Mouse (Mus musculus): ENCODE data around the gene Cdc42. TPM values are rescaled to one million over a fixed set of nuclear protein-coding genes. Genes with fewer than 3 reads are reported as not detected.

Gene Cdc42
- polyA plus RNA-seq, 1 experiment, result 133 TPM

DNA sequence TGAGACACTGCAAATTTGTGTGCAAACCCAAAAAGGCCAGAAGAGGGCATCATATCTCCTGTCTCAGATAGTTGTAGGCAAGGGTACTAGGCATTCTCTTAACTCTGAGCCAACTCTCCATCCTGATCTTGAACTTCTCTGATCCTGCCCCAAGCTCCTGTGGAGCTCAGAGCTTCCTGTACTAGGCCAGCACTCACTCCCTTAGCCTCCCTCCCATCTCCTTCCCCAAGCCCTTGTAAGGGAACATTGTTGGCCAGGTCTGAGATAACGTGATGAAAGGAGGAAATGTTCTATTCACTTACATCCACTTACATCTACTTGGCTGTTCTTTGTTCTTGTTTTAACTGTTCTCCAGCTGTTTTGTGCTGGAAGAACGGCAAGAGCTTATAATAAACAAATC is 19.3 kb upstream of the Cdc42 start:
- no peak overlapping the region for H3K27ac ChIP-seq (ENCODE audit: control insufficient read depth, insufficient read depth, low read depth, low read length, poor library complexity)

DNA sequence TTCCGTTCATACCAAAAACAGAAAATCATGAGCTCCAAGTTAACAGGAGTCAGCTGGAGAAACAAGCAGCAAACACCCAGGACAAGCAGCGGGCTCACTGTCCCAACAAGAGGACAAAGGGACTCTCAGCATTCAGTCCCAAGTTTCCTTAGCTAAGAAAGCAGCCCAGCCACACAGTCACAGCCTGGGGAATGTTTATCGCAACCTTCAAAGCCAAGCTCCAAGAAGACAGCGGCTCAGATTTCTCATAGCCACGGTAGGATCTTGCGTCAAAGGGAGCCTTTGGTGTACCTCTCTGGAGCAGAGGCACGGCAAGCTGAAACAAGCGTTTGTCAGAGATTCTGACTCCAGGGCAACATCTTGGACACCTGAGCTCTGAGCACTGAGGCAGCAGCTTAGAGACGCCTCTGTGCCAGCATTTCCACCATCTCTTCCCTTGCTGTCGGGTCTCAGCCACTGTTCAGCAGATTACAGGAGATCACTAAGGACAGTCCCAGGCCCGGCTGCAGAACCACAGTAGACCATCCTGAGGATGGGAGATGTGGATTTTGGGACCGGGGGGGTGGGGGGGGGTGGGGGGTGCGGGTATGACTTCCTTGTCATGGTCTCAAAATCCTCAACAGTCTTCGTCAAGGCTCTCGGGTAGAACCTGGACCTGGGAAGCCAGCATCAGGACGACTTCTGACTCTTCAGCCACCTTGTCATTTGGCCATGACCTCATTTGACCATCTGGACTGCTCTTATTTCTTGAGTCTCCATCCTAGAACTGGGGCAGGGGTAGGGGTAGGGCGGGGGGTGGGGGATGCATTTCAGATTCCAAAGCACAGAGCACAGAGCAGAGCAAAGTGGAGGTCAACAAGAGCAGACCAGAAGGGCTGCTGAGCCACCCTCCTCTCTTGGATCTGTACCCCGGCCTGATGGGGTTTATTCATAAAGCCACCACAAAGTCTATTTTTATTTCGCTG is 18.1 kb upstream of the Cdc42 start:
- Histone ChIP-seq H3K4me1 (ENCODE audit: control insufficient read depth, insufficient read depth, low read length) (peaks cover 5% of the 10 kb centered on the region; the same call in 1 of the 2 replicates), H3K4me3 (replicated peaks; ENCODE audit: control insufficient read depth, low read depth, low read length) (no peak overlapping the region), H3K27ac (ENCODE audit: control insufficient read depth, insufficient read depth, low read depth, low read length, poor library complexity) (no peak overlapping the region)
- TF ChIP-seq CTCF (IDR thresholded peaks at IDR 0.05; ENCODE audit: control insufficient read depth, insufficient read depth, low read length) (no peak), POLR2A (IDR thresholded peaks at IDR 0.05; ENCODE audit: borderline replicate concordance, control insufficient read depth, low read depth, low read length) (no peak)
- 51% methylated on average over 19 of the region's 19 CpGs for WGBS

More for the DNA sequence above, 19.3 kb upstream of the Cdc42 start:
- TF ChIP-seq CTCF (IDR thresholded peaks at IDR 0.05; ENCODE audit: control insufficient read depth, insufficient read depth, low read length), result no peak
- TF ChIP-seq POLR2A (IDR thresholded peaks at IDR 0.05; ENCODE audit: borderline replicate concordance, control insufficient read depth, low read depth, low read length), result no peak
- H3K4me3 ChIP-seq (replicated peaks; ENCODE audit: control insufficient read depth, low read depth, low read length), result no peak overlapping the region
- H3K4me1 ChIP-seq (ENCODE audit: control insufficient read depth, insufficient read depth, low read length), result peaks cover 5% of the 10 kb centered on the region; the same call in 1 of the 2 replicates
- WGBS, result 40% methylated on average over 2 of the region's 2 CpGs

DNA sequence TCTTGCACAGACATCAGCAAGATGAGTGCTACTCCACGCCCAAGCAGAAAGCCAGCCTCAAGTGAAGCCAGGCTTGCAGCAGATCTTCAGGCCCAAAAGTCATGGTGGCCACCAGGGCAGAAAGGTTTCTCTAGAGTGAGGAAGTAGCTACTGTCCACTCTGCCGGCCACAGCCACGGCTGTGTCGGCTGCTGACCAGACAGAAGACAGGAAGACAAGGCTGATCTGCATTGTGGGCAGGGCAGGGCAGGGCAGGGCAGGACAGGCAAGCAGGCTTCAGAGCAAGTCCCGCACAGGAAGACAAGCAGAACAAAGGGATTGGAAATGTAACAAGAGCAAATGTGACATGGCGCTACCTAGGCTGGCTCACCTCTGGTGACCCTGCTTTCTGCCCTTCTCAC is 16.2 kb upstream of the Cdc42 start:
- TF ChIP-seq POLR2A (IDR thresholded peaks at IDR 0.05; ENCODE audit: borderline replicate concordance, control insufficient read depth, low read depth, low read length), result no peak
- TF ChIP-seq CTCF (IDR thresholded peaks at IDR 0.05; ENCODE audit: control insufficient read depth, insufficient read depth, low read length), result 0 out of 2 replicates have a peak, but pooled peaks have one; percentile 5
- Histone ChIP-seq H3K27ac (ENCODE audit: control insufficient read depth, insufficient read depth, low read depth, low read length, poor library complexity) (peak overlapping the region; percentile 79), H3K4me3 (replicated peaks; ENCODE audit: control insufficient read depth, low read depth, low read length) (no peak overlapping the region), H3K4me1 (ENCODE audit: control insufficient read depth, insufficient read depth, low read length) (peaks cover 8% of the 10 kb centered on the region)
- 41% methylated on average over 6 of the region's 6 CpGs for WGBS

DNA sequence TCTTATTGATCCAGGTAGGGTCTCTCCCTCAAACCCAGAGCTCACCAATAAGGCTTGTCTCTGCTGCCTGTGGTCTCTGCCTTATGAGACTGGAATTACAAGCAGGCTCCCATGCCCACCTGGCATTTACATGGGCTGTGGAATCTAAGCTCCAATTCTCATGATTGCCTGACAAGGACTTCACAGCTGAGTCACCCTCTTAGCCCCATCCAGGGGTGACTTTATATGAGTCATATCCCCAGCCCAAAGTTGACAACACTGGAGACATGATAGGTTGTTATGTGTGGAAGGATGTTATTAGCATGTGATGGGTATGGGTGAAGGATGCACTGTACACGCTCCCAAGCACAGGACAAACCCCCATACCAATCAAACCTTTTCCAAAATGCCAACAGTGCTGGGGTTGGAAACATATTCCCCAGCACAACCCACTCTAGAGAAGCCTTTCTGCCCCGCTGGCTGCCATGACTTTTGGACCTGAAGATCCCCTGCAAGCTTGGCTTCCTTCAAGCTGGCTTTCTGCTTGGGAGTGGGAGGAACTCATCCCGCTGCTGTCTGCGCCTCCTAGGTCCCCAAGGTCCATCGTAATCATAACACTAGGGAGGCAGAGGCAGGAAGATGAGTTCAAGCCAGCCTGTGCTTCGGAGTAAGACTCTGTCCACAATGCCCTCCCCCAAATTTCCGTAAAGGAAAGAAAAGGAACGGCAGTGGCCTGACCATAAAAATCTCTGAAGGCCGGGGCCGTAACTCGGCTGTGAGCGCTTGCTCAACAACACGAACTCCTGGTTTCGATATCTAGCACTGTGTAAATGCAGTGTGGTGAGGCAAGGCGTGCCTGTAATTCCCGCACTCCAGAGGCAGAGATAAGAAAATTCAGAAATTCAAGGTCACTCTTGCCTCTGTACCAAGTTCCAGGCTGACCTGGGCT is 14.3 kb upstream of the Cdc42 start:
- Histone ChIP-seq H3K4me1 (ENCODE audit: control insufficient read depth, insufficient read depth, low read length) (peaks cover 12% of the 10 kb centered on the region), H3K4me3 (replicated peaks; ENCODE audit: control insufficient read depth, low read depth, low read length) (peak overlapping the region; percentile 3), H3K27ac (ENCODE audit: control insufficient read depth, insufficient read depth, low read depth, low read length, poor library complexity) (peak overlapping the region; percentile 38; the same call in 1 of the 2 replicates)
- 60% methylated on average over 16 of the region's 16 CpGs for WGBS
- TF ChIP-seq POLR2A (IDR thresholded peaks at IDR 0.05; ENCODE audit: borderline replicate concordance, control insufficient read depth, low read depth, low read length) (no peak), CTCF (IDR thresholded peaks at IDR 0.05; ENCODE audit: control insufficient read depth, insufficient read depth, low read length) (no peak)

DNA sequence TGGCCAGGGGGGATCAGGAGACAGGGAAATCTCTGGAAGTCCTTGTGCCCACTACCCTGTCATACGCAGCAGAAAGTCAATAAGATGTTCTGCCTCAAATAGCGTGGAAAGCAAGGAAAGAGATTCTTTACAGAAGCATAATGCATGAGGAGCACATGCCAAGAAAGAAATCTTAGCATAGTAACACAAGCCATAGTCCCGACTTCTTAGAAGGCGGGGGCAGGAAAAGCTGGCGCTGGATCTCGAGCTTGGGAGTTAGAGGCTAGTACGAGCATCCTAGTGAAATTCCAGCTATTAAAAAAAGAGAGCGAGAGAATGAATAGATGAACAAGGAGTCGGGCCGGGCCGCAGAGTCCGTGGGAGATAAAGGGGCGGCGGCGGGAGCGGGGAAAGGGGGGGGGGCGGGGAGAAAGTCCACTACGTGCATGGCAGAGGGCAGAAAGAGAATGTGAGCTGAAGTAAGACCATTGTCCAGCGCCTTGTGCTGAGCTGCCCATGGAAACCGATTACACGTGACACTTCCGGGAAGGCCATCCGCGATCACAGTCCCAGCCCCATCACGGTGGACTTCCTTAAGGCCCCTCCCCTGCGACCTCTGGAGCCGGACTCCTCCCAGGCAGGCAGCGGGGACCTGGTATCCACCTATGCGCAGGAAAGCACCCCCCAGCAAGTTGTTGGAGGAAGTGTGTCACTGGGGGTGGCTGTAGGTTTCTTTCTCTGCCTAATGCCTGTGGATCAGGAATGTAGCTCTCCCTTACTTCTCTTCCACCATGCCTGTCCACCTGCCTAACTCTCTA is 12.6 kb upstream of the Cdc42 start:
- TF ChIP-seq POLR2A (IDR thresholded peaks at IDR 0.05; ENCODE audit: borderline replicate concordance, control insufficient read depth, low read depth, low read length), result 0 out of 2 replicates have a peak, but pooled peaks have one; percentile 26
- TF ChIP-seq CTCF (IDR thresholded peaks at IDR 0.05; ENCODE audit: control insufficient read depth, insufficient read depth, low read length), result no peak
- 29% methylated on average over 29 of the region's 29 CpGs for WGBS
- Histone ChIP-seq H3K27ac (ENCODE audit: control insufficient read depth, insufficient read depth, low read depth, low read length, poor library complexity) (peak overlapping the region; percentile 49), H3K4me3 (replicated peaks; ENCODE audit: control insufficient read depth, low read depth, low read length) (peak overlapping the region; percentile 43), H3K4me1 (ENCODE audit: control insufficient read depth, insufficient read depth, low read length) (peaks cover 18% of the 10 kb centered on the region)

DNA sequence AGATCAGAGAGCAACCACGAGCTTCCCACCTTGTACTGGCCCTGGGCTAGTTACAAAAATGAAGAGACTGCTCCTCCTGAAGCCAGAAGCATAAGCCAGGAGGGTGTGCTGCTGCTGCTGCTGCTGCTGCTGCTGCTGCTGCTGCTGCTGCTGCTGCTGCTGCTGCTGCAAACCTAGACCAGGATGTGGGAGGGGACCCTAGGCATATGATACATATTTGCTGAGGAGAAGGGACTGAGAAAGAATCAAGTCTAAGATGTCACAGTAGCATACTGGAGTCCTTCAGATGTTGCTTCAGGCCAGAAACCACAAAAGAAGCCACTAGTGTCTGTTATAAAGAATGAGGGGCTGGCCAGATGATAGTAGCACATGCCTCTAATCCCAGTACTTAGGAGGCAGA is 10.7 kb upstream of the Cdc42 start:
- peaks cover 15% of the 10 kb centered on the region for H3K4me1 ChIP-seq (ENCODE audit: control insufficient read depth, insufficient read depth, low read length)
- WGBS, result 0% methylated on average over 1 of the region's 1 CpGs
- H3K4me3 ChIP-seq (replicated peaks; ENCODE audit: control insufficient read depth, low read depth, low read length), result peak overlapping the region; percentile 16
- TF ChIP-seq POLR2A (IDR thresholded peaks at IDR 0.05; ENCODE audit: borderline replicate concordance, control insufficient read depth, low read depth, low read length) (no peak), CTCF (IDR thresholded peaks at IDR 0.05; ENCODE audit: control insufficient read depth, insufficient read depth, low read length) (no peak)
- peak overlapping the region; percentile 93 for H3K27ac ChIP-seq (ENCODE audit: control insufficient read depth, insufficient read depth, low read depth, low read length, poor library complexity)

DNA sequence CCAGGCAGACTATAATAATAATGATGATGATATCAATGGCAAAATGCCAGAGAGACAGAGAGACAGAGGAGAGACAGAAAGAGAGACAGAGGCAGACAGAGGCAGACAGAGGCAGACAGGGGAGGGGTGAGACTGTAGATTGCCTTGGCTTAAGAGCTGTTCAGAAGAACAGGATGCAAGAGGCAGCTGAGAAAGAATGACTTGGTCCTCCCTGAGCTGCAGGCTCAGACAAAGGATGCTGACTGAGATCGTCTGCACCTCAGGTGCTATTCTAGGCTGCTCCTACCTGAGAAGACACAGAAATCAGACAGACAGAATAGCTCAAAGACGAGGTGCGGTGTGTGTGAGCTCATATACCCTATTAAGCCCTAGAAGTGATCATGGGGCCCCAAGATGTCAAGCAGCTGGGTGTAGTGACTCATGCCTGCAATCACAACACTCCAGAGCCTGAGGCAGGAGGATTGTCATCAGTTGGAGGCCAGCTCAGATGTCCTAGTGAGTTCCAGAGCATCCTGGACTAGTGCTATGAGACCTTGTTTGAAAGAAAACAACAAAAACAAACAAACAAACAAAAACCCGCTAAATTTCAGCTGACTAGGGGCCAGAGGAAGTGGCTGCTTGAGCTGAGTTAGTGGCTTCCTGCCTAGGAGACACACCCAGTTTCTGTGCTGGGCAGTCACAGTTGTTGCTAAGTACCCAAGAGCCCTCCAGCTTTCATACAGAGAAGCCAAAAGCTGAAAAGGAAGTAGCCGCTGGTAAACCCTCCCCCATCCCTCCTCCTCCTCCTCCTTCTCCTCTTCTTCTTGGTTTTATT is 10.0 kb upstream of the Cdc42 start:
- TF ChIP-seq POLR2A (IDR thresholded peaks at IDR 0.05; ENCODE audit: borderline replicate concordance, control insufficient read depth, low read depth, low read length) (no peak), CTCF (IDR thresholded peaks at IDR 0.05; ENCODE audit: control insufficient read depth, insufficient read depth, low read length) (no peak)
- 6% methylated on average over 5 of the region's 5 CpGs for WGBS
- Histone ChIP-seq H3K4me3 (replicated peaks; ENCODE audit: control insufficient read depth, low read depth, low read length) (peak overlapping the region; percentile 19), H3K4me1 (ENCODE audit: control insufficient read depth, insufficient read depth, low read length) (peaks cover 15% of the 10 kb centered on the region), H3K27ac (ENCODE audit: control insufficient read depth, insufficient read depth, low read depth, low read length, poor library complexity) (peak overlapping the region; percentile 93)
